Mouse (Mus musculus) midbrain, embryonic 14.5 days (tissue): ENCODE results near the gene Nrp1. TPM values are rescaled to one million over a fixed set of nuclear protein-coding genes. Genes with fewer than 3 reads are reported as not detected.

Experiments used
- ATAC-seq: fragments of 200-750 bp; cut with Nextera tagmentation; 2 replicates; pipeline ENCODE4 v1.8.0; 2017; ENCODE audit warnings: moderate number of reproducible peaks, moderate library complexity; ENCODE audit not compliant: low FRiP score, low TSS enrichment
- DNase-seq: peaks from one replicate; pipeline ENCODE4 v3.0.0-alpha.2; 2015
- H3K27ac ChIP-seq: fragments of 300-500 bp; sonication (generic); replicated peaks from 2 replicates; pipeline ENCODE4 v1.5.1; 2014; ENCODE audit warnings: mild to moderate bottlenecking, low read depth, low read length, moderate library complexity
- H3K27me3 ChIP-seq: fragments of 300-500 bp; sonication (generic); 2 replicates; pipeline ENCODE4 v1.6.1; 2014; ENCODE audit warnings: low read length, control low read depth, mixed read lengths; ENCODE audit not compliant: control insufficient read depth, insufficient read depth
- H3K36me3 ChIP-seq: fragments of 300-500 bp; sonication (generic); 2 replicates; pipeline ENCODE4 v1.6.1; 2014; ENCODE audit warnings: low read length, control low read depth; ENCODE audit not compliant: control insufficient read depth, insufficient read depth
- H3K4me1 ChIP-seq: fragments of 300-500 bp; sonication (generic); 2 replicates; pipeline ENCODE4 v1.6.1; 2014; ENCODE audit warnings: mild to moderate bottlenecking, antibody characterized with exemption, low read length, control low read depth; ENCODE audit not compliant: control insufficient read depth, insufficient read depth
- H3K4me2 ChIP-seq: fragments of 300-500 bp; sonication (generic); 2 replicates; pipeline ENCODE4 v1.6.1; 2014; ENCODE audit warnings: mild to moderate bottlenecking, low read length, moderate library complexity
- H3K4me3 ChIP-seq: fragments of 300-500 bp; sonication (generic); replicated peaks from 2 replicates; pipeline ENCODE4 v1.5.1; 2014; ENCODE audit warnings: low read depth, low read length
- H3K9ac ChIP-seq: fragments of 300-500 bp; sonication (generic); replicated peaks from 2 replicates; pipeline ENCODE4 v1.6.1; 2014; ENCODE audit warnings: mild to moderate bottlenecking, low read length, moderate library complexity
- H3K9me3 ChIP-seq: fragments of 300-500 bp; sonication (generic); 2 replicates; pipeline ENCODE4 v1.6.1; 2016; ENCODE audit warnings: low read length, control low read depth, mixed read lengths; ENCODE audit not compliant: control insufficient read depth
- WGBS: fragments of 180-500 bp; shearing (Covaris S2); extraction: QIAGEN DNeasy Blood & Tissue Kit; methylation state at CpG from one replicate; pipeline ENCODE4 v1.1.7; 2014; 5-methylcytosine and 5-hydroxymethylcytosine counted together
- polyA plus RNA-seq: library from polyadenylated mRNA; unstranded; fragments of >200 nt; fragmentation: Nextera tagmentation; extraction: Ambion mirVana; gene quantifications from 2 replicates; pipeline ENCODE4 v1.2.1, GENCODE M21; 2014

The Nrp1 gene
- polyA plus RNA-seq, 1 experiment from 2014 or later, result 61.7 TPM

GRCm38 (mm10) chr8:128351211-128351610 lies 7.2 kb upstream of the Nrp1 start:
- H3K27me3 ChIP-seq, result no peaks in the 10 kb centered on the region; the same call in 1 of the 2 replicates
- DNase-seq (no peak), ATAC-seq (no peak)
- no peaks in the 10 kb centered on the region for H3K4me1 ChIP-seq
- no peaks in the 10 kb centered on the region for H3K36me3 ChIP-seq
- no peak overlapping the region for H3K9ac ChIP-seq
- no peak overlapping the region for H3K4me2 ChIP-seq
- H3K4me3 ChIP-seq, result no peak overlapping the region
- H3K9me3 ChIP-seq, result no peaks in the 10 kb centered on the region
- no peak overlapping the region for H3K27ac ChIP-seq

GRCm38 (mm10) chr8:128352821-128353220 lies 5.6 kb upstream of the Nrp1 start:
- Histone ChIP-seq H3K9ac (no peak overlapping the region), H3K27me3 (no peaks in the 10 kb centered on the region; the same call in 1 of the 2 replicates), H3K36me3 (no peaks in the 10 kb centered on the region), H3K4me2 (no peak overlapping the region), H3K27ac (no peak overlapping the region), H3K9me3 (no peaks in the 10 kb centered on the region), H3K4me1 (peaks cover 12% of the 10 kb centered on the region), H3K4me3 (no peak overlapping the region)
- WGBS, result 89% methylated on average over 2 of the region's 2 CpGs
- DNase-seq (no peak), ATAC-seq (no peak)

- Histone ChIP-seq H3K4me3 (no peak overlapping the region), H3K9ac (no peak overlapping the region), H3K4me2 (no peak overlapping the region), H3K27me3 (no peaks in the 10 kb centered on the region; the same call in 1 of the 2 replicates), H3K9me3 (no peaks in the 10 kb centered on the region), H3K36me3 (no peaks in the 10 kb centered on the region), H3K27ac (no peak overlapping the region), H3K4me1 (peaks cover 13% of the 10 kb centered on the region)
- ATAC-seq (no peak), DNase-seq (peak; percentile 58)
- WGBS, result 3% methylated on average over 1 of the region's 1 CpGs
Measured at GRCm38 (mm10) chr8:128353999-128354398, 4.4 kb upstream of the Nrp1 start.

- H3K27ac ChIP-seq, result no peak overlapping the region
- no peak overlapping the region for H3K4me2 ChIP-seq
- no peak overlapping the region for H3K4me3 ChIP-seq
- no peak for ATAC-seq
- 97% methylated on average over 1 of the region's 1 CpGs for WGBS
- no peaks in the 10 kb centered on the region for H3K9me3 ChIP-seq
- H3K9ac ChIP-seq, result no peak overlapping the region
- no peak for DNase-seq
- no peaks in the 10 kb centered on the region; the same call in 1 of the 2 replicates for H3K27me3 ChIP-seq
- H3K36me3 ChIP-seq, result no peaks in the 10 kb centered on the region
- H3K4me1 ChIP-seq, result peaks cover 13% of the 10 kb centered on the region
Measured at GRCm38 (mm10) chr8:128355091-128355490, 3.3 kb upstream of the Nrp1 start.

GRCm38 (mm10) chr8:128356170-128356569 lies 2.2 kb upstream of the Nrp1 start:
- peak overlapping the region; percentile 100 for H3K4me2 ChIP-seq
- H3K9me3 ChIP-seq, result no peaks in the 10 kb centered on the region
- H3K4me1 ChIP-seq, result peaks cover 13% of the 10 kb centered on the region
- DNase-seq (no peak), ATAC-seq (no peak)
- no peaks in the 10 kb centered on the region; the same call in 1 of the 2 replicates for H3K27me3 ChIP-seq
- 84% methylated on average over 5 of the region's 5 CpGs for WGBS
- no peaks in the 10 kb centered on the region for H3K36me3 ChIP-seq
- no peak overlapping the region for H3K27ac ChIP-seq
- H3K4me3 ChIP-seq, result no peak overlapping the region
- H3K9ac ChIP-seq, result no peak overlapping the region

- H3K4me1 ChIP-seq, result peaks cover 18% of the 10 kb centered on the region
- H3K4me3 ChIP-seq, result peak overlapping the region; percentile 76
- H3K9ac ChIP-seq, result peak overlapping the region; percentile 81
- H3K36me3 ChIP-seq, result no peaks in the 10 kb centered on the region
- no peaks in the 10 kb centered on the region for H3K9me3 ChIP-seq
- H3K27ac ChIP-seq, result peak overlapping the region; percentile 92
- peak overlapping the region; percentile 100 for H3K4me2 ChIP-seq
- 3% methylated on average over 43 of the region's 49 CpGs for WGBS
- DNase-seq (peak; percentile 80), ATAC-seq (peak; percentile 62)
- no peaks in the 10 kb centered on the region; the same call in 1 of the 2 replicates for H3K27me3 ChIP-seq
Measured at GRCm38 (mm10) chr8:128356796-128357539, 1.4 kb upstream of the Nrp1 start.

- Histone ChIP-seq H3K4me3 (peak overlapping the region; percentile 76), H3K9me3 (no peaks in the 10 kb centered on the region), H3K9ac (peak overlapping the region; percentile 81), H3K27me3 (no peaks in the 10 kb centered on the region; the same call in 1 of the 2 replicates), H3K27ac (peak overlapping the region; percentile 92), H3K4me1 (peaks cover 26% of the 10 kb centered on the region), H3K36me3 (no peaks in the 10 kb centered on the region), H3K4me2 (peak overlapping the region; percentile 100)
- peak; percentile 41 for ATAC-seq
- under 1% methylated on average over 29 of the region's 29 CpGs for WGBS
- peak; percentile 85 for DNase-seq
Measured at GRCm38 (mm10) chr8:128357540-128358405, 631 bp upstream of the Nrp1 start.

GRCm38 (mm10) chr8:128358756-128359520 lies 534 bp downstream of the Nrp1 start:
- no peaks in the 10 kb centered on the region for H3K9me3 ChIP-seq
- under 1% methylated on average over 39 of the region's 41 CpGs for WGBS
- no peaks in the 10 kb centered on the region; the same call in 1 of the 2 replicates for H3K27me3 ChIP-seq
- ATAC-seq (peak; percentile 35), DNase-seq (peak; percentile 84)
- peak overlapping the region; percentile 92 for H3K27ac ChIP-seq
- H3K36me3 ChIP-seq, result no peaks in the 10 kb centered on the region
- peaks cover 33% of the 10 kb centered on the region for H3K4me1 ChIP-seq
- peak overlapping the region; percentile 81 for H3K9ac ChIP-seq
- peak overlapping the region; percentile 100 for H3K4me2 ChIP-seq
- peak overlapping the region; percentile 76 for H3K4me3 ChIP-seq
